Mouse (Mus musculus): ENCODE results near the gene Vmac.

- 0 out of 2 replicates have a peak, but pooled peaks have one; percentile 1 for TF ChIP-seq CTCF (IDR thresholded peaks at IDR 0.05; ENCODE audit: control insufficient read depth, insufficient read depth, insufficient replicate concordance, low read depth, low read length)
- TF ChIP-seq POLR2A (IDR thresholded peaks at IDR 0.05; ENCODE audit: control insufficient read depth, low read depth, low read length), result no peak
Measured at GRCm38 (mm10) chr17:56673647-56674416, 44.0 kb downstream of the Vmac start.

Measured in testis, adult 2 months (tissue).